Mouse (Mus musculus) lung, adult 2 months (tissue): Measurements from ENCODE around the gene Cog5. TPM values are rescaled to one million over a fixed set of nuclear protein-coding genes. Genes with fewer than 3 reads are reported as not detected.

Experiments used
- DNase-seq: peaks from one replicate; pipeline ENCODE4 v3.0.0; 2022
- H3K4me1 ChIP-seq: fragments of 200-500 bp; 2 replicates; pipeline ENCODE4 v1.6.1; 2011; ENCODE audit warnings: low read length; ENCODE audit not compliant: control insufficient read depth, insufficient read depth
- H3K4me3 ChIP-seq: fragments of 200-500 bp; replicated peaks from 2 replicates; pipeline ENCODE3; 2011; ENCODE audit warnings: low read depth, mild to moderate bottlenecking, control low read depth, low read length; ENCODE audit errors: extremely low read depth
- CTCF ChIP-seq: fragments of 200-500 bp; IDR thresholded peaks from 2 replicates; pipeline ENCODE4 v1.5.1; 2011; ENCODE audit warnings: mild to moderate bottlenecking, low read length, control low read depth; ENCODE audit not compliant: insufficient read depth
- POLR2A ChIP-seq: fragments of 200-500 bp; IDR thresholded peaks from 2 replicates; pipeline ENCODE4 v1.6.1; 2011; ENCODE audit warnings: low read depth, mild to moderate bottlenecking, control low read depth, low read length, borderline replicate concordance; ENCODE audit errors: extremely low read depth
- WGBS: fragments of 180-500 bp; shearing (Covaris S2); methylation state at CpG from one replicate; pipeline ENCODE4 v1.1.7; 2018; 5-methylcytosine and 5-hydroxymethylcytosine counted together
- polyA plus RNA-seq: library from polyadenylated mRNA; depleted of rRNA; stranded (reverse); fragments of >200 nt; gene quantifications from 2 replicates; pipeline ENCODE4 v1.2.3, GENCODE M21; 2012

The Cog5 gene
- polyA plus RNA-seq, 1 experiment: 19.6 TPM

DNA sequence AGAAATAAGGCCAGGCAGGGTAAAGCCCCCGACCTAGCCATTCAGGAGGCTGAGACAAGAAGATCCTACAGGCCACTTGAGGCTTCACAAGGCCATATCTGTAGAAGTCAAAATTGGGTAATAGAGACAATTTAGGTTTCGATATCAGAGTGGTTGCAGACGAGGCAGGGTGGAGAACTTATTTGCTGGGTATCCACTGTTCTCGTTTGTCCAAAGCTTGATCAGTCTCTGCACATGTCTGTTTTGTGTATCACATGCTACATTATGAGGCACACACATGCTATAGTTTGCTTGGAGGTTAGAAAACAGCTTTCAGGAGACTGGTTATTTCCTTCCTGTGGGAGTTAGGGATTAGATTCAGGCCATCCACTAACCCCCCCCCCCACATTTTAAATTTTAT lies 301.2 kb downstream of the Cog5 start:
- Histone ChIP-seq H3K4me3 (no peak overlapping the region), H3K4me1 (peaks cover 2% of the 10 kb centered on the region; the same call in 1 of the 2 replicates)
- 88% methylated on average over 4 of the region's 4 CpGs for WGBS
- TF ChIP-seq POLR2A (no peak), CTCF (no peak)
- DNase-seq: no peak

GRCm38 (mm10) chr12:31964074-31964473 lies 309.4 kb downstream of the Cog5 start:
- DNase-seq: no peak
- H3K4me3 ChIP-seq: no peak overlapping the region
- H3K4me1 ChIP-seq: no peaks in the 10 kb centered on the region
- 90% methylated on average over 6 of the region's 6 CpGs for WGBS
- TF ChIP-seq POLR2A (no peak), CTCF (no peak)

DNA sequence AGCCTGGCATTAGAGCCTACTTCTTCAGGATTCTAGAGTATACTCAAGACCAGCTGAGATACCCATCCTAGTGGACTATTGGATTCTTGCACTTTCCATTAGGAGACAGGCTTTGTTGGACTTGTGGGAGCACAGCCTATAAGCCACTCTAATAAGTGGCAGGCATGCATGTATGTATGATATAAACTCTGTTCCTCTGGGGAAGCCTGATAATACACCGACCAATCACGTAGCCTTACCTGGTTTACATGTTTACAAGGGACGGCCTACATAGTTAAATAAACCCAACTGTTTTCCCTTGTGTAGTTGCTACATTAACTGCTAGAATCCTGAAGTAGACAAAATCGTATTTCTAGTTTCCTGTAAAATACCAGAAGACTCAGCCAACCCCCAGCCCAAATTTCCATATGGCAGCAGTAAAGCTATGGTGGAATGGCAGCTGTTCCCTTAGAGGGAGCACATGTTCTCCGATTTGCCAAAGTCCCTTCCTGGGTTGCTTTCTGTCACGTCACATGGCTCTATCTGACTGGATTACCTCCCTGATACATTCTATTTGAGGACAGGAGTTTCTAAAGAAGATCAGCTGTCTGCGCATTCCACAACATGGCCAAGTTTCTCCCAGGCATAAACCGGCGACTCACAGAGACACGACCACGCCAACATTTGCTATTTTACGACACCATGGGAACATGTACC lies 311.0 kb downstream of the Cog5 start:
- 92% methylated on average over 12 of the region's 12 CpGs for WGBS
- no peaks in the 10 kb centered on the region for H3K4me1 ChIP-seq
- H3K4me3 ChIP-seq: no peak overlapping the region
- no peak for TF ChIP-seq CTCF
- no peak for TF ChIP-seq POLR2A
- DNase-seq: no peak

GRCm38 (mm10) chr12:31966405-31966804 lies 311.7 kb downstream of the Cog5 start:
- TF ChIP-seq POLR2A: no peak
- TF ChIP-seq CTCF: no peak
- Histone ChIP-seq H3K4me3 (no peak overlapping the region), H3K4me1 (no peaks in the 10 kb centered on the region)
- DNase-seq: no peak
- 80% methylated on average over 4 of the region's 4 CpGs for WGBS

DNA sequence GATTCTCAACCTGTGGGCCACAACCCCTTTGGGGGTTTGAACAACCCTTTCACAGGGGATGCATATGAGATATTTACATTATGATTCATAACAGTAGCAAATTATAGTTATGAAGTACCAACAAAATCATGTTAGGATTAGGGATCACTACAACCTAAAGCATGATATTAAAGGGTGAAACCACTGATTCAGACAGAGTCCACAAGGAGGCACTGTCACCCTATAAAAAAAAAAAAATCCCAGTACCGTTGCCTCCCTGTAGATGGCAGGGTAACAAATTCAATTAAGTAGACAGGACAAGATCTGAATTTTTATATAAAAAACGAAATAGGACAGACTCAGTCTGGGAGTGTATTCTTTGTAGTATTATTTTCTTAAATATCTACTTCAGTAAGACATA lies 312.9 kb downstream of the Cog5 start:
- no peak for TF ChIP-seq POLR2A
- TF ChIP-seq CTCF: peak; percentile 21; the same call in 1 of the 2 replicates
- Histone ChIP-seq H3K4me3 (no peak overlapping the region), H3K4me1 (no peaks in the 10 kb centered on the region)
- 5% methylated on average over 2 of the region's 2 CpGs for WGBS
- DNase-seq: no peak

GRCm38 (mm10) chr12:31969111-31969510 lies 314.4 kb downstream of the Cog5 start:
- Histone ChIP-seq H3K4me1 (no peaks in the 10 kb centered on the region), H3K4me3 (no peak overlapping the region)
- TF ChIP-seq CTCF (no peak), POLR2A (no peak)
- WGBS: 30% methylated on average over 1 of the region's 1 CpGs
- no peak for DNase-seq

- TF ChIP-seq CTCF (no peak), POLR2A (no peak)
- no peak overlapping the region for H3K4me3 ChIP-seq
- H3K4me1 ChIP-seq: no peaks in the 10 kb centered on the region
- 81% methylated on average over 8 of the region's 8 CpGs for WGBS
- DNase-seq: no peak
Observed at GRCm38 (mm10) chr12:31971547-31971946, 316.9 kb downstream of the Cog5 start.

GRCm38 (mm10) chr12:31973473-31974172 lies 319.0 kb downstream of the Cog5 start:
- no peak overlapping the region for H3K4me3 ChIP-seq
- 54% methylated on average over 13 of the region's 13 CpGs for WGBS
- TF ChIP-seq CTCF: no peak
- no peak for TF ChIP-seq POLR2A
- H3K4me1 ChIP-seq: no peaks in the 10 kb centered on the region
- no peak for DNase-seq

DNA sequence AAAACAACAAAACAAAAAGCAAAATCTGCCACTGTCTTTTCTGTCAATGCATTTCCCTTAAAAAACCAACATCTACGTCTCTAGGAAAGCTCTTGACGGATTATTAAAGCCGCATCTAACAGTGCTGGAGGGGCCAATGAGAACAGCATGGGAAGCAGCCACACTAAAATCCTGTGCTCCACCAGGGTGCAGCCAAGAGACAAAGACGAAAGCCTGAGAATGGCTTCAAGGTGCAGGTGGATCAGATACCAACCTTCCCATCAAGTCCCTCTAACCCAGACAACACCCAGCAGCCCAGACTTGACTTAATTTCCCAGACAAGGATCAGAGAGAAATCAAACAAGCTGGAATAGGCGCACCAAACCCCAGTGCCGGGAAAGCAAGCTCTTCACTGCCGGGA lies 321.9 kb downstream of the Cog5 start:
- no peak for DNase-seq
- no peaks in the 10 kb centered on the region for H3K4me1 ChIP-seq
- TF ChIP-seq POLR2A (no peak), CTCF (peak; percentile 30; the same call in 1 of the 2 replicates)
- H3K4me3 ChIP-seq: no peak overlapping the region
- WGBS: 58% methylated on average over 7 of the region's 7 CpGs
